Mouse (Mus musculus): ENCODE measurements around the gene Opcml. TPM values are rescaled to one million over a fixed set of nuclear protein-coding genes. Genes with fewer than 3 reads are reported as not detected.
A peak's percentile ranks its signal among the peaks of the same experiment; 100 is the strongest.

Gene Opcml
- total RNA-seq, 2 experiments from 2014 or later, result 1.0 to 1.1 TPM

- no peak for DNase-seq
- intact Hi-C loops (cut with DNase I), result no loop called here
These were observed 680.9 kb downstream of the Opcml start for GRCm38 (mm10) chr9:28471501-28471900.

DNA sequence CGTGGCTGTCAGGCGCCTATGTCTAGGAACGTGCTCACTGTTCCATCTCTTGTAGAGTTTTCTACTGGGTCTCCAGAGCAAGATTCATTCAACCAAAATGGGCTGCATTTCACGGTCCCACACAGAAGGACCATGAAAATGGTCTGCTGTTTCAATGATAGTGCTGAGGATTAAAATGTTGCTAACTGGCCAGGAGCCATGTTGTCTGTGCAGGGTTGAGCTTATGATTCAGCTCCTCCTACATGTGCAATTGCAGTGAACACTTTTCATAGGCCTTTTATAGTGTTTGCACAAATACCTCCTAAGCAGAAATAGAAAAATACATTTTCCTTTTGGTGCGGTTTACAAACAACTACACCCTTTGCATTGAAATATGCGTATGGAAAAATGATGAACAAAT is 684.0 kb downstream of the Opcml start:
- no peak for DNase-seq
- intact Hi-C loops (cut with DNase I), result no loop called here

GRCm38 (mm10) chr9:28481261-28481660 is 690.7 kb downstream of the Opcml start:
- intact Hi-C loops (cut with DNase I), result no loop called here
- no peak for DNase-seq

DNA sequence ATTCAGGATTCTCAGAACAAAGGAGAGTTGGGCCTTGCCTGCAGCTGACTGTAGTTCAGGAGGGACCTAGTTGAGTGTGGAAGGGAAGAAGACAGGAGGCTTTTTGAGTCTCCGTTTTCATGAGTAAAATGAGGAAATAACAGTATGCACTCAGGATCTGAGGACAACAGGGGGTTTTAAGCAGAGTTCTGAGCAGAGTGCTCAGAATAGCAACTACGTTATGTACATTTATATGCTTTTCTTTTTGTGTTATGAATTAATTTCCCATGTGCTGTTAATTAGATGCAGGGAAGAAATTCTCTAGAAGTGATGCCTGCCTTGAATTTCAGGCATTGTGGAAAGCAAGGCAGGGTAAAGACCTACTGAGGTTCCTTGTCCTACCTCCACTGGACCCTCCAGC is 697.9 kb downstream of the Opcml start:
- intact Hi-C loops (cut with DNase I), result no loop called here
- DNase-seq, result no peak

- no peak for DNase-seq
- intact Hi-C loops (cut with DNase I), result no loop called here
These were observed 699.3 kb downstream of the Opcml start for GRCm38 (mm10) chr9:28489828-28490227.

GRCm38 (mm10) chr9:28490410-28490809 is 699.8 kb downstream of the Opcml start:
- no peak for DNase-seq
- intact Hi-C loops (cut with DNase I), result no loop called here

DNA sequence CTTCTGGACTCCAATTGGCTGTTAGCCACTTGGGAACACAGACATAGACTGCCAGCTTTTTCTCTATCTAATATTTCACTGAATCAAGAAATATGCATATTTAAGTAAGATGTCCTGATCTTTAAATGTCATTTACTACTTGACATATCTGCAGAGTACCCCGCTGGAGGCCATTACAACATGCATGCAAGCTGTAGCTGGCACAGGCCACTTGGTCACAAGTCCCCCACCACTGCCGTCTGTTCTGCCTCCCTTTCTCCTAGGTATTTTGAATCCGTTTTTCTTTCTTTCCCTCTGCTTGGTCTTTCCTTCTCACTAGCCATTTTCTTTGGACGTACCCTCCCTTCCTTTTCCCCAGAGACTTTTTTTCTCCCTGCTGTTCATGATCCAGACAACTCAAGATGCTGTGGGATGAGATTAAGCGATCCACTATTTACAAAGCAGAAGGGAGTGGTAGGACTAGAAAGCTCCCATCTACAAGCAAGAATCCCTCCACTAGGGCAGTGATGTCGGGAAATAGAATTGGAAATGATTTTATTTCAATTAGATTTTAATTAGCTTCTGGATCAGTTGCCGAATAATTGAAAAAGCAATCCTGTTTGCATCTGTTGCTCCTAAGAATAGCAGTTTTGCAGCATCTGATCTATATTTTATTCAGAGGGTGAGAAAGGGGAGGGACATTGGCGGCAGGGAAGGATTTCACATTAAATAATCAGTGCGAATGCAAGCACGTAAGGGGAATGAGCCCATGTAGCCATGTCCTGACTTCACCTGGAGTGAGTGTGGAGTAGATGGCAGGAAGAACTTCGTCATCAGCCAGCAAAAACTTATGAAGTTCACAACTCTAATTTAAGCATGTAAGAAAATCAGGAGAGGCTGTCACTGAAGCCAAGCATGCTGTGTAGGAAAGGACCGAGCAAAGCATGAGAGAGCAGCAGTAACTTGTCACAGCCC is 709.5 kb downstream of the Opcml start:
- DNase-seq, result no peak
- intact Hi-C loops (cut with DNase I), result no loop called here

DNA sequence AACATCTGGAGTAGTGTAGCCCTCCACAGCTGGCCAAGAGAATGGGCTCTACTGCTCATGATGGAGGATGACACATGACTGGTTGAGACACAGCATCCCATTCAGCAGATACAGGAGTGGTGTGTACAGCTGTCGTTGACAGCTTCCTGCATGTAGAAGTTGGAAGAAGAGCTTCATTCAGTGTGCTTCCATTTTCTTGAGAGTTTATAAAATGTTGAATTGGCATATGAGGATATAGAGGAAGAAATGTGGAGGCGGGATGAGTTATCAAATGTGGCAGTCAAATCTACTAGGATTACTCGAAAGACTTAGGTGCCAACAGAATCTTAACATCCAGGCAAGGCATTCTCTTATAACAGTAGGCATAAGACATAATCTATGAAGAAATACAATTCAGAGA is 723.3 kb downstream of the Opcml start:
- intact Hi-C loops (cut with DNase I), result no loop called here
- no peak for DNase-seq

- DNase-seq, result no peak
These were observed 742.6 kb downstream of the Opcml start for GRCm38 (mm10) chr9:28533191-28533590.

DNA sequence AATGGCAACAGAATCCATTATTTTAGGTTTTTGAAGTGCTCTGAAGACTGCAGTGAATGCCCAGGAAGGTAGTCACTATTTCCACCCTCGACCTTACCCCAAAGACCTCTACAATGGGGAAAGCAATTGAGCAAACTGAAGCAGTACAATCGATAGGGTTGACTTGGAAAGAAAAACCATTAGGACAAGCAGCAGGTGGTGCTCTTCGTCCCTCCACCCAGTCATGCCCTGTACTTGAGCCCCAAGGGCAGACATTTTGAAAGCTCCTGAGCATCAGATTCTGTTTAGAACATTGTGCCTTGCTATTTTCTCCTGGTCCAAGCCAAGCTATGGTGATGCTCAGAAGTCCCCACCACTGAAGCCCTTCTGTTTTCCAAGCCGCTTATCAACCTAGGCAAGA is 744.4 kb downstream of the Opcml start:
- no peak for DNase-seq
- intact Hi-C loops (cut with DNase I), result no loop called here

More at GRCm38 (mm10) chr9:28533191-28533590, 742.6 kb downstream of the Opcml start:
- intact Hi-C loops (cut with DNase I), result no loop called here

DNA sequence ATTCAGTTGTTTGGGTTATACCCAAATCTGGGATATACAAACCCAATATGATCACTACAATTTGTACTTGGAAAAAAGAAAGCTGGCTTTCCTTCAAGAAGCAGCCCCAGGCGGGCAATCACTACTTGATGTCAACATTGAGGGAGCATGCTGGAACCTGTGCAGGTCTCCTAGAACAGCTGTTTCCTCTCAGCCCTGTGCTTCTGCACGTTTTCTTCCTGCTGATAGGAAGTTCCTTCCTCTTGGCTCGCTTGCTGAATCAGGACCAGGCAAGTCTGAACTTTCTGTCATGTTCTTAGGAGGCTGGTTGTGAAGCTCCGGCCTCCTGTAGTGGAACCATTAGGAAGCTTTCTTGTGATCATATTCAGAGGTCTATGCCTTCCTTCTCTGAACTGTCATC is 746.1 kb downstream of the Opcml start:
- intact Hi-C loops (cut with DNase I), result no loop called here
- peak in 1 of 2 experiments; percentile 5 for DNase-seq

GRCm38 (mm10) chr9:28548189-28548588 is 757.6 kb downstream of the Opcml start:
- DNase-seq, result no peak
- intact Hi-C loops (cut with DNase I), result no loop called here

GRCm38 (mm10) chr9:28552387-28553182 is 762.0 kb downstream of the Opcml start:
- intact Hi-C loops (cut with DNase I), result no loop called here
- DNase-seq, result no peak

DNA sequence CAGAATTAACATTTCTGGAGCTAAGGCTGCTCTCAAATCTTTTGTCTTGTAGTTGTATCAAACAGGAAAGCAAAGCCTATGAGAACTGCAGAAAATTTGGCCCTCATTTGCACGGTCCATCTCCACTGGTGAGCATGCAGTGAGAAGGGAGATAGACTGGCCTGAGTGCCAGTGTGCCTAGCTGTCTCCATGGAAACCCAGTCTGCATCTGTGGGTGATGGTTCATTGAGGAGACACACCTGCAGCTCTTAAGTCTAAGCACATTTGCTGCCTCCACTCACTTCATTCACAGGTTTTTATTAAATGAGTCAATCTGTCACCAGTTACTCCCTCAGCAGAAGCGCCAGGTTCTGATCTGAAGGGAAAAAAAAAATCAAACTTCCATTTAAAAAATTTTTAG is 768.1 kb downstream of the Opcml start:
- DNase-seq, result no peak
- intact Hi-C loops (cut with DNase I), result no loop called here

DNA sequence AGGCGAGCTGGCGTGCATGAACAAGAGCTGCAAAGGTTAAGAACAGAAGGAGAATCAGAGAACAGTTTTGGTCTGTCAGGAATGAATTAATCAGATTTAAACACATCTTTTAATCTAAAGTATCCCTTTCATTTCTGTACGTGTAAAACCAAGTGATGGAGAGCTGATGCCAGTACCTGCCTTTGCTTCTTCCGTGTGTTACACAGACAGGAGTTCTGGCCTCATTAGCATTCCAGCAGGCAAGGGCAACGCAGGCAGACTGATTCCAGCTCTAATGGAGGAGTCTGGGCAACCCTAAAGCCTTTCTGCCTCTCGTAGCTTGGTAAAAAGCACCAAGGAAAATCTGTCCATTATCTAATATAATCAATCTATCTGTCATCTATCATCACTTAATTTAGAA is 771.2 kb downstream of the Opcml start:
- intact Hi-C loops (cut with DNase I), result no loop called here
- DNase-seq, result no peak

GRCm38 (mm10) chr9:28563066-28563683 is 772.6 kb downstream of the Opcml start:
- DNase-seq, result no peak
- intact Hi-C loops (cut with DNase I), result no loop called here

- DNase-seq, result peak in 1 of 2 experiments; percentile 0
- intact Hi-C loops (cut with DNase I), result no loop called here
These were observed 778.5 kb downstream of the Opcml start for GRCm38 (mm10) chr9:28569041-28569522.

- DNase-seq, result no peak
- intact Hi-C loops (cut with DNase I), result no loop called here
These were observed 779.2 kb downstream of the Opcml start for GRCm38 (mm10) chr9:28569776-28570175.

- intact Hi-C loops (cut with DNase I), result no loop called here
- DNase-seq, result no peak
These were observed 781.1 kb downstream of the Opcml start for GRCm38 (mm10) chr9:28571682-28572081.

GRCm38 (mm10) chr9:28572136-28572774 is 781.7 kb downstream of the Opcml start:
- intact Hi-C loops (cut with DNase I), result no loop called here
- DNase-seq, result no peak

Measured in heart, postnatal 14 days (tissue).